Mouse (Mus musculus) lung, embryonic 14.5 days (tissue): ENCODE measurements around the gene Prkce. TPM values are rescaled to one million over a fixed set of nuclear protein-coding genes. Genes with fewer than 3 reads are reported as not detected.

Experiments
- ATAC-seq: fragments of 200-750 bp; cut with Nextera tagmentation; 2 replicates; pipeline ENCODE4 v1.8.0; 2017; ENCODE audit warnings: mild to moderate bottlenecking, moderate TSS enrichment, moderate library complexity; ENCODE audit not compliant: insufficient read depth
- DNase-seq: peaks from one replicate; pipeline ENCODE4 v3.0.0-alpha.2; 2015
- H3K27ac ChIP-seq: fragments of 300-500 bp; sonication (generic); 2 replicates; pipeline ENCODE4 v1.5.1; 2014; ENCODE audit warnings: low read depth, mild to moderate bottlenecking, moderate library complexity
- H3K27me3 ChIP-seq: fragments of 300-500 bp; sonication (generic); 2 replicates; pipeline ENCODE4 v1.6.1; 2014; ENCODE audit warnings: low read length, control low read depth; ENCODE audit not compliant: insufficient read depth
- H3K36me3 ChIP-seq: fragments of 300-500 bp; sonication (generic); 2 replicates; pipeline ENCODE4 v1.6.1; 2014; ENCODE audit warnings: control low read depth; ENCODE audit not compliant: insufficient read depth
- H3K4me1 ChIP-seq: fragments of 300-500 bp; sonication (generic); 2 replicates; pipeline ENCODE4 v1.6.1; 2014; ENCODE audit warnings: antibody characterized with exemption, control low read depth; ENCODE audit not compliant: insufficient read depth
- H3K4me2 ChIP-seq: fragments of 300-500 bp; sonication (generic); 2 replicates; pipeline ENCODE4 v1.6.1; 2014; ENCODE audit warnings: mild to moderate bottlenecking
- H3K4me3 ChIP-seq: fragments of 300-500 bp; sonication (generic); 2 replicates; pipeline ENCODE4 v1.5.1; 2014; ENCODE audit warnings: low read depth, low read length
- H3K9ac ChIP-seq: fragments of 300-500 bp; sonication (generic); 2 replicates; pipeline ENCODE4 v1.6.1; 2014
- H3K9me3 ChIP-seq: fragments of 300-500 bp; sonication (generic); 2 replicates; pipeline ENCODE4 v1.6.1; 2016; ENCODE audit warnings: low read depth, low read length, control low read depth
- CTCF ChIP-seq: IDR thresholded peaks from 2 replicates; pipeline ENCODE4 v1.5.1; 2016; ENCODE audit warnings: antibody characterized with exemption, low read depth
- WGBS: fragments of 180-500 bp; shearing (Covaris S2); extraction: QIAGEN DNeasy Blood & Tissue Kit; methylation state at CpG from one replicate; pipeline ENCODE4 v1.1.7; 2014; 5-methylcytosine and 5-hydroxymethylcytosine counted together
- polyA plus RNA-seq: library from polyadenylated mRNA; unstranded; fragments of >200 nt; fragmentation: Nextera tagmentation; extraction: Ambion mirVana; gene quantifications from 2 replicates; pipeline ENCODE4 v1.2.1, GENCODE M21; 2014

Prkce gene
- polyA plus RNA-seq, 1 experiment from 2014 or later, result 10.1 TPM

DNA sequence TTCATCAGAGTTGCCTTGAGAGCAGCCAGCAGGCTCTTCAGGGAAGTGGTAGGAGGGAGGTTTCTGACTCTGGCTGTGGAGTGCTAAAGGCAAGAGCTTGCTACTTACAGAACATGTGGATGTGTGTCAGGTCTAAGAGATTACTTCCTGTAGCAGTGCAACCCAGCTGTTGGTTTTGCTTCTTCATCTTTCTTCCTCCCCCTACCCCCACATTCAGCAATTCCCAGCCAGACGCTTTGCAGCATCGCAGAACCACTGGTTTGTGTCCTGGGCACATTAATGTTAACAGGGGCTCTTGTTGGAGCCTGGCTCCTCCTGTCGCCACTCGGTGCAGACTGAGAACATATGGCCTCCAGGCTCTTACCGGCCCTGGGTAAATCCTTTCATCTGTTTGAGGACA lies 190.8 kb downstream of the Prkce start:
- 27% methylated on average over 5 of the region's 5 CpGs for WGBS
- Histone ChIP-seq H3K4me1 (peaks cover 16% of the 10 kb centered on the region; the same call in 1 of the 2 replicates), H3K27ac (no peak overlapping the region), H3K4me2 (no peak overlapping the region), H3K9ac (no peak overlapping the region), H3K36me3 (no peaks in the 10 kb centered on the region), H3K9me3 (no peaks in the 10 kb centered on the region), H3K27me3 (no peaks in the 10 kb centered on the region), H3K4me3 (no peak overlapping the region)
- TF ChIP-seq CTCF, result no peak
- DNase-seq (no peak), ATAC-seq (no peak)

DNA sequence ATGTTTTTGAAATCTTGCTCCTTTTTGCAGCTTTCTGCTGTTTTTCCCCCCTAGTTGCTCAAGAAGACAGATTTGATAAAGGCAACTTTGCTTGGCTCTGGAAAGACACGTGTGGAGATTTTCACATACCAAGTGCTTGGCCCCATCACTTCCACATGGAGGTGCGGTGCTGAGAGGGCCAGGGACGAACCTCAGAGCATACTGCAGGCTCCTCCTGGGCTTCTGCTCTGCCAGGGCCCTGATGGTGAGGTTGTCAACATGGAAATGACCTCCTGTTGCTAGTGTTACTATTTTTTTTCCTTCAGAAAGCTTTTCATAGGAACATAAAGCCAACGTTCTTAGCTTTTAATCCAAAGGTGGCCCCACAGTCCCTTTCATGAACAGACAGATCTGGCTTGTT lies 191.3 kb downstream of the Prkce start:
- no peaks in the 10 kb centered on the region for H3K9me3 ChIP-seq
- H3K9ac ChIP-seq, result no peak overlapping the region
- ATAC-seq (no peak), DNase-seq (no peak)
- no peak overlapping the region for H3K4me2 ChIP-seq
- TF ChIP-seq CTCF, result no peak
- no peaks in the 10 kb centered on the region for H3K27me3 ChIP-seq
- H3K27ac ChIP-seq, result no peak overlapping the region
- H3K36me3 ChIP-seq, result no peaks in the 10 kb centered on the region
- no peak overlapping the region for H3K4me3 ChIP-seq
- WGBS, result 56% methylated on average over 4 of the region's 4 CpGs
- H3K4me1 ChIP-seq, result peaks cover 13% of the 10 kb centered on the region; the same call in 1 of the 2 replicates

DNA sequence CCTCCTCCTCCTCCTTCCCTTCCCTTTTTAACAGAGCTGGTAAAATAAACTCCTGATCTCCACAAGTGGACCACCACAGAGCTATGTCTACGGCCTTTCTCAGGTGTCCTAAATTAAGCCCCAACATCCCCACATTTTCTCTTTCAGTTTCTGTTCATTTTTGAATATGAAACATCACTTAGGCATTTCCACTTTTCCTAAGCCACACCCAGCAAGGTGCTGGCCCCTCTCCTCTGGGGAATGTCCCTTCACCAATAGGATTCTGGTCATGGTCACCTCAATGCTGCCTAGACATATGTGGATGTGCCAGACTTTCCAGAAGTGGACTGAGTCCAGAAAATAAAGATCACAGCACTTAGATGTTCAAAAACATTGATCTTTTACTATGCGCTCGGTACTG lies 193.3 kb downstream of the Prkce start:
- TF ChIP-seq CTCF, result no peak
- Histone ChIP-seq H3K9ac (no peak overlapping the region), H3K4me2 (no peak overlapping the region), H3K4me1 (peaks cover 6% of the 10 kb centered on the region; the same call in 1 of the 2 replicates), H3K4me3 (no peak overlapping the region), H3K27ac (no peak overlapping the region), H3K9me3 (no peaks in the 10 kb centered on the region), H3K27me3 (no peaks in the 10 kb centered on the region), H3K36me3 (no peaks in the 10 kb centered on the region)
- 76% methylated on average over 3 of the region's 3 CpGs for WGBS
- DNase-seq (no peak), ATAC-seq (no peak)

DNA sequence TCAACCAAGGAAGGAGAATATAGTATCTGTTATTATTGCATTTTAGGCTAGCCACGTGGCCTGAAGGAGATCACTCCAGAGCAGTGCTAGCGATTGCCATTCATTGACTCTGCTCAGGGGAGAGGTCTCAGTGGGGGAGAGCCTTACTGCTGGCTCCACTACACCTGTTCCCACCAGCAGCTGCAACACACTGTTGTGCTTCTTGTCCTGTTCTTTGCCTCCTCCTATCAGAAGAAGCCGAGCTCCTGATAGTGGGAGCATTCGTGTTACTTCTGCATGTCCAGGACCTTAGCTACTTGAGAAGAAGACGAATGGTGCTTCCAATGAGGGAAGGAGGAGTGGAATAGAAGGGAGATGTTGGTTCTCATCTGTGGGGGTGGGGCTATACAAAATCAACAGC lies 195.8 kb downstream of the Prkce start:
- ATAC-seq, result no peak
- WGBS, result 46% methylated on average over 5 of the region's 5 CpGs
- H3K4me1 ChIP-seq, result peaks cover 4% of the 10 kb centered on the region; the same call in 1 of the 2 replicates

DNA sequence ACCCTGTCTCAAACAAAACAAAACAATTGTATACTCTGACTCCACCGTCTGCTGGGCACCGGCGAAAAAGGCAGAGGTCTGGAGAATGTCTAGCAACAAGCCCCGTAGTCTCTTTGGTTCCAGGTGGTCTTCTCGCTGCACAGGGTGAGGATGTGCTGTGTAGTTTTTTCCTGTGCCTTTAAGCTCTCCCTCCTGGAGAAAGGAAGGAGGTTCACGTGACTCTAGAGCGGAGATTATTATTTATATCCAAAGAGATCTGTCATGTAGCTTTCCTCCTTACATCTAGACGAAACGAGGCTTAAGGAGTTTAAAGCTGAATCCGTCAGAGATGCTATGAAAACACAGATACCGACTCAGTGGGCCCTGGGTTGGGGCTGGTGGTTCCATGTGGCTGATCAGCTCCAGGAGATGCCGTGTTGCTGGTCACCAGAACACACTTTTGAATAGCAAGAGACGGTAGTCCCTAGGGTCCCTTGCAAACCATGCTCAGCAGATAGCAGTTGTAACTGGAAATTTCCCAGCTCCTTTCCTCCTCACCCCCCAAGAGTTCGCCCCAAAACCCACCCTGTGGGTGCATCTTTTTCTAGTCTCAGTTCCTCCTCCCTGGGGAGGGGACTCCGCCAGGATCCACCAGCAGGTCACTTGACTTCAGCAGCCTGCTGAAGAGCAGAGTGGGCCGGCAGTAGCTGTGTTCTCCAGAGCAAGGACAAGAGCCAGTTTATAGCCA lies 196.9 kb downstream of the Prkce start:
- Histone ChIP-seq H3K27ac (no peak overlapping the region), H3K9me3 (no peaks in the 10 kb centered on the region), H3K4me3 (no peak overlapping the region), H3K4me1 (peaks cover 4% of the 10 kb centered on the region; the same call in 1 of the 2 replicates), H3K27me3 (no peaks in the 10 kb centered on the region), H3K4me2 (no peak overlapping the region), H3K36me3 (no peaks in the 10 kb centered on the region), H3K9ac (no peak overlapping the region)
- peak; percentile 21 for DNase-seq
- ATAC-seq, result peak; percentile 52; the same call in 1 of the 2 replicates
- 54% methylated on average over 16 of the region's 16 CpGs for WGBS
- no peak for TF ChIP-seq CTCF

More for the DNA sequence above, 195.8 kb downstream of the Prkce start:
- Histone ChIP-seq H3K27me3 (no peaks in the 10 kb centered on the region), H3K4me3 (no peak overlapping the region), H3K4me2 (no peak overlapping the region), H3K9me3 (no peaks in the 10 kb centered on the region), H3K36me3 (no peaks in the 10 kb centered on the region), H3K27ac (no peak overlapping the region), H3K9ac (no peak overlapping the region)
- no peak for DNase-seq
- no peak for TF ChIP-seq CTCF

DNA sequence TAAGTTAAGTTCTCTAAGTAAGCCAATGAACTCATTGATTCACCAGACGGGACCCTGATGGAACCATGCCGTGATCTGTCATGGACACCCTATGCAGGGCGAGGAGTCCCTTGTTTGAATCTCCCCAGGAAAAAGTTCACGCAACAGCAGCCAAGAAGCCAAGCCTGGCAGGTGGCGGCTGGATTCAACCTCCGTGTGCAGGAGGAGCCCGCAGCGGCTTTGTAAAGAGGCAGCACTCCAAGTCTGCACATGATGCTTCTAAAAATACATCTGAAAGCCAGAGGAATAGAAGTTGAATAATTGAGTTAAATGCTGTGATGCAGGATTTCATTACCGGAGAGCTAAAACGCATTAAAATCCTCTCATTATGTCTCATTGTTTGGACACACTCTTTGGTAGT lies 199.3 kb downstream of the Prkce start:
- Histone ChIP-seq H3K4me3 (no peak overlapping the region), H3K4me2 (no peak overlapping the region), H3K27me3 (no peaks in the 10 kb centered on the region), H3K9ac (no peak overlapping the region), H3K27ac (no peak overlapping the region), H3K4me1 (peaks cover 12% of the 10 kb centered on the region; the same call in 1 of the 2 replicates), H3K36me3 (no peaks in the 10 kb centered on the region), H3K9me3 (no peaks in the 10 kb centered on the region)
- DNase-seq (no peak), ATAC-seq (no peak)
- 58% methylated on average over 10 of the region's 10 CpGs for WGBS
- no peak for TF ChIP-seq CTCF

DNA sequence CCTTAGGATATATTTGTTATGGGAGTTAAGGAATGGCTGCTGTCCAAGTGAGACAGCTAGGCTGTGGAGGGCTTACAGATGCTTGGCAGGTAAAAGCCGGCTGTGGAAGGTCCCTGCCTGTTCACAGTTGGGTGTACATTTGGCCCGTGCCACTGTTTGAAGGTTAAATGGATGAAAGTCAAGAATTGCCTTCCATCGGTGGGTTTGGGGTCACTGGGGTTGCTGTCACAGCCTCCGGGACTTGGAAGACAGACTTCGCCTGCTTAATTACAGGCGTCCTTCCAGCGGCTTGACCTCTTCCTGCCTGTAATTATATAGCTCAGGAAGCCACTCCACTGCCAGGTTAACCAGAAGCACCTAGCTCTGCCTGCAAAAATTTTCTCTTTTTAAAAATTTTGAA lies 200.1 kb downstream of the Prkce start:
- 27% methylated on average over 7 of the region's 7 CpGs for WGBS
- Histone ChIP-seq H3K4me1 (peaks cover 12% of the 10 kb centered on the region; the same call in 1 of the 2 replicates), H3K9me3 (no peaks in the 10 kb centered on the region), H3K4me2 (no peak overlapping the region), H3K36me3 (no peaks in the 10 kb centered on the region), H3K4me3 (no peak overlapping the region), H3K27ac (no peak overlapping the region; the same call in 1 of the 2 replicates), H3K9ac (no peak overlapping the region), H3K27me3 (no peaks in the 10 kb centered on the region)
- DNase-seq (no peak), ATAC-seq (no peak)
- TF ChIP-seq CTCF, result no peak
